Mouse (Mus musculus): ENCODE data around the gene Galnt15.
A peak's percentile ranks its signal among the peaks of the same experiment; 100 is the strongest.

The Galnt15 gene

DNA sequence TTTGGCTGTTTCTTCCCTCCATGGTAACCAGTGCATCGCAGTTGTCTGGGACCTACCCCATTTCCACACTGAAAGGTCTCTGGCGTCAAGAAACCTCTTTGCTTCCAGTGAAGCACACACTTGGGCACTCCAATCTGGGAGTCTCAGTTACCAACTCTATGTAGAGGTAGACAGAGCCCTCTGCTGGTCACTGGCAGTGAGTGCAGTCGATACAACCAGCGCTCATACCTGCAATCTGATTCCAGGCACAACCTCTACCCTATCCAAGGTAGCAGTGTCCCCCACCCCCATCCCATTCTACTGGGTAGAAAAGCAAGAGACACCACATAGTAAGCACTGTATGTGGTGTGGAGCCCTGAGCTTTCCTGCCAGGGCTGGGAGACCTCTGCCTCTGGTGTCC lies 3.7 kb downstream of the Galnt15 start:
- DNase-seq (ENCODE audit: low read depth, low spot score) = peak; percentile 44

DNA sequence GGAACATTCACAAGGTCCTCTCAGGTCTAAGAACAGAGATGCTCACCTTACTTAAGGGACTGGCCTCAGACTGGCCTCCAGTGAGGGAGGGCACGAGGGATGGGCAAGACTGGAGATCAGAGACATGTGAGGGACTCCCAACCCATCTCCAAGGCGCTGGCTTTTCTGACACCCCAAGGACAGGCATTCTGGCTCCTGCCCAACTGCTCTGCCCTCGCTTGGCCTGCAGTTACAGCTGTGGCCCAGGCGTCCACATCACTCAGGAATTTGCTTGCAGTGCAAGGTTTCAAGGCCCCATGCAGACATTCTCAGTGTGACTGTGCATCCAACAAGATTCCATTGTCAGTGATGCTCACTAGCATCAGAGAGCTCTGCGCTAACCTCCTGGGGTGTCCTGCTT lies 7.7 kb downstream of the Galnt15 start:
- DNase-seq (ENCODE audit: low read depth, low spot score) = no peak

DNA sequence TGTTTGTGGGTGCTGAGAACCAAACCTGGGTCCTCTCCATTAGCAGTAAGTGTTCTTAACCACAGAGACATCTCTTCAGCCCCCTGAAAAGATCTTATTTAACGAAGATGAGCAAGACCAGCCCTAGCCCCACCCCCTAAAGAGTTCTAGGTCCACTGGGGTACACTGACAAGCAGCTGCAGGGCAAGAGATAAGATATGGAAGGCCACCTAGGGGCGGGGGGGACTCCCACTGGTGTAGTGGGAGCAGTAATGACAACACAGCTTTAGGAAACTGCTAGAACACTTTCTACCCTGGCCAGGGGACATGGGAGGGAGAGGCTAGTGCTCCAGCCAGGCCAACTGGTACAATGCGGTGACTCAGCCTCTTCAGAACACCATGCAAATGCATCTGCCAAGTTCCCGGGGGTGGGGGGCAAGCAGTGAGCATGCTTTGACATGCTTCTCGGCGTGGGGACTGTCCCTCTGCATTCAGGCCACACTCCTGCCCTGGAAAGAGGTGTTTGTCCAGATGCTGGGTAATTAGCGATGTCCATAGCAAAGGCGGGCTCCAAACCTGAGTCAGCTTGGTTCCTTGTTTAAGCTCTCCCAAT lies 9.0 kb downstream of the Galnt15 start:
- no peak for DNase-seq (ENCODE audit: low read depth, low spot score)

DNA sequence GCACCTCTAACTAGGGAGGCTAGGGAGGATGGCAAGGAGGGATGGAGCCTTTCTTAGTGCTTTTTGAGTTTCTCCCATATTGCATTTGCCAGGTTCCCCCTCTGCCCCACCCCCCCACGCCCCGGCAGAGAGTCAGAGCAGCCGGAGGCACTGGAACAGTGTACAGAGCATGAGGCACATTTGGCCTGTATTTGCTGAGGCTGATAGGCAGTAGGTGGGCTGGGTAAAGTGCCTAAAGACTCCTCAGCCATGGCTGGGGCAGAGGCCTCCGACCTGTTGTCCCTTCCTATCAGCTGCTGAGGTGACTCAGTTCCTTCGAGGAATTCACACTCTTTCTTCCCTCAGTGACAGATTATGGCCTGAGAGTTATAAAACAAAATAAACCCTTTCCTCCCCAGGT lies 13.3 kb downstream of the Galnt15 start:
- no peak for DNase-seq (ENCODE audit: low read depth, low spot score)

DNA sequence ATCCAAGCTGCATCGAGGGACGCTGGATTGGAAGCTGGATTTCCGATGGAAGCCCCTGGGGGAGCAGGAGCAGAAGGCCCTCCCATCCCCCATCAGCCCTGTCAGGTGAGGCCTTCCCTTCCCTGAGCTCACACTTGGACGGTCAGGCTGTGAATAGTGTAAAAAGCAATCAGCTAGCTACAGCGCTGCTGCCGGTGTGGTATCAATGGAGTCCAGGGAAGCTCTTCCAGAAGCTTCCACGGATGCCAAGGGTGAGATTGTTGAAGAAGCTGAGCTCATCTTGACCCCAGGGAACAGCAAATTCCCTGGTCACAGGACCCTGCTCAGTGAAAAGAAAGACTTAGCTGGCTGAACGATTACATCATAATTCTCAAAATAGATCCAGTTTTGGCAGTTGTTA lies 17.6 kb downstream of the Galnt15 start:
- DNase-seq (ENCODE audit: low read depth, low spot score) = no peak

DNA sequence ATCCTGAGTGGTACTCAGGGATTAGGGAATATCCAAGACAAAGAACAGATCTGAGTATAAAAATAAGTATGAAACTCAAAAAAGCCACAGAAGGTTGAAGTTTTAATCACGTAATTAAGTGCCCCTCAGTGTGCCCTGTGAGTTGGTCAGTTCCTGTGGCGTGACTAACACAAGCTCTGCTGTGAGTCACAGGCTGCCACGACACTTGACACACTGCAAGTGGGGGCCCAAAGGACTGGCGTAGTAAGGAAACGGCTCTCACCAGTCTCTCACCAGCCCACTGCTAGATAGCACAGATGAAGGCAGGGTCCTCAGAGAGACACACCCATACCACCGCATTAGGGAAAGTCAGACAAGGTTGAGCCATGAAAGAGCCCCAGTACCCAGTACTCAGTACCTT lies 21.4 kb downstream of the Galnt15 start:
- DNase-seq (ENCODE audit: low read depth, low spot score) = no peak

DNA sequence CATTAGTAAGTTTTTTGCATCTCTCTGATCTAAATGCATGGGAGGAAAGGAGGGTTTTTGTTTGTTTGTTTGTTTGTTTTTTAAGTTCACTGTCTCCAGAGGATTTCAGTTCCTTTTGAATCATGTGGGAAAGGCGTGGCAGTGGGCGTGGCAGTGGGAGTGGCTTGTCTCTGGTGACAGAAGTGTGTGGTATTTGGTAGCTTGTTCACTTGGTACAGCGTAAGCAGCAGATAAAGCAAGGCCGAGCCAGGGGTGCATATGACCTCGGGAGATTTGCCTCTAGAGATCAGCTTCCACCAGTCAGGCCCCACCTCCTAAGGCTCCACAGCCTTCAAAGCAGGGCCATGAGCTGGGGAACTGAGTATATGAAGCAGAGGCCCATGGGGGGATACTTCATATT lies 25.1 kb downstream of the Galnt15 start:
- no peak for DNase-seq (ENCODE audit: low read depth, low spot score)

DNA sequence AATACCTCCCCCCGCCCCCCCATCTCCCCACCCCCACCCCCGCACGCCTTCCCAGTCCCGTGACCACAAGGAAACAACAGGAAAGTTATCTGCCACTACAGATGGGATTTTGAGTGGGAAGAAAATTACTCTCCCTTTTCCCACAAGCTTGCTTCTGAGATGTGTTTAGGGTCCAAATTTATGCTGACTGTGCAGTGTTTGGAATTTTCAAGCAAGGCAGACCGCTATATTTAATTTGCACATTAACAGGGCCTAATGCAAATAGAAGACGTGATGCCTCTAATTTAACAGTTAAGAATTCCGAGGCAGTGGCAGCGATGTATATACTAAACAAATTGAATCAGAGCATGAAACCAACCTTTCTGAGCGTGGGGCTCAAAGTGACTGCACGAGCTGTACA lies 26.0 kb downstream of the Galnt15 start:
- no peak for DNase-seq (ENCODE audit: low read depth, low spot score)

DNA sequence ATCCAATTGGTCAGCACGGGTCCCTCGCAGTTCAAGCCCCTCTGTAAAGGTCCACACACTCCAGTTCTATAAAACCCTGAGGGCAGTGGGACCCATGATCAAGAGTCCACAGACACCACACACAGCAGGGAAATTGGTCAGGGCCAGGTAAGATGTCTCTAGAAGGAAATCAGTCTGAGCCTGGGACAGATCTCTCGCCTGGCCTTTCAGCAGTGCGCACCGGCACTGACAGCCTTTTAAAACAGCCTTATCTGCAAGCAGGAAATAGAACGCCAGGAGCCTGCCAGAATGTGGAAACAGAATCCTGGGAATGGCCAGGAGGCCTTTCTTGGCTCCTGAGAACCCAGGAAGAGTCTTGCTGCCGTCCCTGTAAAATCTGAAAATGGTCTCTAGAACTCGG lies 27.0 kb downstream of the Galnt15 start:
- no peak for DNase-seq (ENCODE audit: low read depth, low spot score)

DNA sequence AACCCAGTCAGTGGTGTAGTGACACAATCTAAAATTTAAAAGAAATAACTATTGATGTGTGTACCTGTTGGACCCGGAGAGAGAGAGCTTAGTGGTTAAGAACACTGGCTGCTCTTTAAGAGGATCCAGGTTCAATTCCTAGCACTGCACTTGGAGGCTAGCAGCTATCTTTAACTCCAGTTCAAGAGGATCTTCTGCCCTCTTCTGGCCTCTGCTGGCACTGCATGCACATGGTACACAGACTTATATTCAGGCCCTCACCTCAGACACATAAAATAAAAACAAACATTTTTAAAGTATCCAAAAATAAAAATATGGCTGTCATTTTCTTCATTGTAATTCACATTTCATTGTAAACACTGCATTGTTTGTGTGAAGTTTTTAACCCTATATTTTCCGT lies 27.9 kb downstream of the Galnt15 start:
- DNase-seq (ENCODE audit: low read depth, low spot score) = no peak

DNA sequence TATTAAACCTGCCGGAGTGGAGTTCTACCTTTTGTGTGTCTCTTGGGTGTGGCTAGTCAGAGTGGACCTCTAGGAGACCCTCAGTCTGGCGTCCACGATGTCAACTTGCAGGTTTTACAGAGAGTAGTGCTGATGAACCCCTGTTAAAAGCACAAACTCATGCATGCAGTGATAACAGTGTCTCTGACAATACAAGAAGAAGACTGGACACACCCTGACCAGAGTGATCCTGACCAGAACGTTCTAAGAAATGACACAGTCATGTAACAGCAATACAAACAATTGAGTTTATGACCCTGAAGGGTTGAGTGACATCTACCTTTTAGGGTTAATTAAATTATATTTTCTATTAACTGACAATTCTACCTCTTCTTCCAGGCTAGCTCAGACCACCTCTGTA lies 28.9 kb downstream of the Galnt15 start:
- DNase-seq (ENCODE audit: low read depth, low spot score) = no peak

DNA sequence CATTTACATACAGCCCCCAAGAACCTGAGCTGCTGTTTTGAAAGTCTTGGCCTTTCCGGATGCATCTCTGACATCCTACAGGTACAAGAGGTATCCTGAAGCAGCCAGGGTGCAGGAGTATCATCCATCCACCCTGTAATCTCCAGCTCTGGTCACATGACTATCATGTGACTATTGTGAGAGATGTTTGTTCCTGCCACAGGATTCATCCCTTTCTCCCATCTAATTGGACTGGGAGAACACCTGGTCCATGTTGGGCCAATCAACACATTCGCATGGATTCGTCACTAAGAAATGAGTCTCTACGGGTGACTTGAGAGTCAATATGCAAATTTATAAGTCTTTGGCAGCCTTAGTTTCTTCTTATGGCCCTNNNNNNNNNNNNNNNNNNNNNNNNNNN lies 32.6 kb downstream of the Galnt15 start:
- no peak for DNase-seq (ENCODE audit: low read depth, low spot score)

DNA sequence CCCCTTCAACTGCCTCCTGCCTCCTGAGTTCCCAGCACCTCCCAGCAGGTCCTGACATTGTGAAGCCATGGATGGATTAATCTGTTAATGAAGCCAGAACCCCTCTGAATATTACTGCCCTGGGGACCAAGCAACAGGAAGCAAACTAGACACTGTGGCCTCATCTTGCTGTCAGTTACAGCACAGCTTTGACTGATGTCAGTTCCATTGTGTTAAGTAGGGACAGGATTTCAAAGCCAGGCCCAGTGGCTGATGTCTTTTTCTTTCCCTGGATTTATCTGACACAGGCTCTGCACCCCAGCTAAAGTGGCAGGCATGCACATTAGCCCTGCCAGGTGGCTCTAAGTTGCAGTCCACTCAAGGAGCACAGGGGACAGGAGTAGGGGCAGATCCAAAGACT lies 44.0 kb downstream of the Galnt15 start:
- DNase-seq (ENCODE audit: low read depth, low spot score) = no peak

DNA sequence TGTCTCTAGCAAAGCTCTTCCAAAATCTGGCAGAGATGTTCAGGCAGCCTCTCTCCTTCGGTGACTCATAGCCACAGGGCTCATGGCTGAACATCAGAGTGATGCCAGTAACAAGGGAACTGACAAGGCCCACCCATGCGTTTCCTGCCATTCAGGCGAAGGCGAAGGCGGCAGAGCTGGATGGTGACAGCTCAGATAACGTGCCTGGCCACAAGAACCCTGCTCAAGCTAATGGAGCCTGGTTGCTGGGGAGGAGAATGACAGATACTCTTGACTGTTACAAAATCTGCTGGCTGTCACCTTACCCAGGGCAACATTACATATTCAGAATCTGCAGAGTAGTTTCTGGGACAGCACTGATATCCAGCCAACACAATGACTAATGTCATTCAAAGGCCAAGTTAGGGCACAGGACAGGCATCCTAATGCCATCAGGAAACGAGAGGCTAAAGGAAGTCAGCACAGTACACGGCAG lies 44.5 kb downstream of the Galnt15 start:
- no peak for DNase-seq (ENCODE audit: low read depth, low spot score)

DNA sequence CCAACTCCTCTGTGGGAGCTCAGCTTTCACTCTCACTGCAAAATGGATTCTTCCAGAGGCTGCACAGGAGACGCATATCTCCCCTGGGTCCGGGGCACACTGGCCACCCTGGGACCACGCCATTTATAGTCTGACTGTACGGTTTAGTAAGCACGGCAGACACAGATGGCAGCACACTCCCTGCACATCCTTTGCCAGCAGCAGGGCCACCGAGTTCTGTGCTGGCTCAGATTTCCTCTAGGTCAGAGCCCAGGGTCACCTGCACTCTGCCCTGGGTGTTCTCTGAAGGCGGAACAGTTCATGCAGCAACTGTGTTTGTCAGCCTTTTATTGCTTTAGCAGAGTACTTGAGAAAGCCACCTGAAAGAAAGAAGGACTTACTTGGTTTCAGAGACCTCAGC lies 45.1 kb downstream of the Galnt15 start:
- no peak for DNase-seq (ENCODE audit: low read depth, low spot score)

DNA sequence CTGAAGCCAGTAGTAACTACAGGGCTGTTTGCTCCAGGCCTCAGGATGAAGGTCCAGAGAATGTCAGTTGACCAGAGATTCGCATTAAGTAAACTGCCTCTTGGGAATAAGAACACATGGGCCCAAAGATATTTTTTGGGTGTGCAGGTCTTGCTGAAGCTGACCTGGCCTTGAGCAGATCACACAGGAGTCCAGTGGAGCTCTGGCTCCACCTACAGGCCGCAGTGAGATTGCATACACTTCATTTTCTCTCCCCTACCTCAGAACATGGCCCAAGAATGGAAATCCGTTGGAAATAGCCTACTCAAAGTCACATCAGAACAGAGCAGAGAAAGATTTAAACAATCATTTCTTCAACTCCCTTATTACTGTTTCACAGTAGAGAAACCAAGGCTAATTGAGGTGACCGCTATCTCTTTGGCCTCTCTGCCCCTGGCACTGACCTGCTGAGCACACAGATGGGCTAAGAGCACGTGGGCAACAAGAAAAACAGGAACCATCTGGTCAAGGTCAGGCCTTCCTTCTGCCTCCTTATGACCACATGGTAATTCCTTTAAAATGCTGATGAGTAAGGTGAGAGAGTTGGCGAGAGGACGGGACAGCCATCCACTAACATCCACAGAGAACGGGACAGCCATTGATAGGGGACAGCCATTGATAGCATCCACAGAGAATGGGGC lies 48.2 kb downstream of the Galnt15 start:
- DNase-seq (ENCODE audit: low read depth, low spot score) = peak; percentile 63

DNA sequence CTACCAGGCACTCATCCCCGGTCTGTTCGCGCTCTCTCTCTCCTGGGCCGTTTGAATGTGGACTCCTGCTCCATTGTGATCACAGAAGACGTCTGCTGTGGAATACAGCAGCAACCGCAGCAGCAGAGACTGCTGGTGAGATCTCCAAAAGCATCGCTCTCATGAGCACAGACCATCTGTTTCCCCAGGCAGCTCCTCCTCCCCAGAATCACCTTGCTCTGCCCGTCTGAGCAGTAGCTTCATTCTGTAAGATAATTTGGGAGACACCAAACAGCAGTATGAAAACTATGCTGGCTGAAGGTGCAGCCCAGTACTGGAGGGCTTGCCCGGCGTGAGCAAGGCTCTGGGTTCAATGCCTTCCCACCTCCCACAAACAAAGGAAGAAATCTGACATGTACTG lies 52.2 kb downstream of the Galnt15 start:
- no peak for DNase-seq (ENCODE audit: low read depth, low spot score)

DNA sequence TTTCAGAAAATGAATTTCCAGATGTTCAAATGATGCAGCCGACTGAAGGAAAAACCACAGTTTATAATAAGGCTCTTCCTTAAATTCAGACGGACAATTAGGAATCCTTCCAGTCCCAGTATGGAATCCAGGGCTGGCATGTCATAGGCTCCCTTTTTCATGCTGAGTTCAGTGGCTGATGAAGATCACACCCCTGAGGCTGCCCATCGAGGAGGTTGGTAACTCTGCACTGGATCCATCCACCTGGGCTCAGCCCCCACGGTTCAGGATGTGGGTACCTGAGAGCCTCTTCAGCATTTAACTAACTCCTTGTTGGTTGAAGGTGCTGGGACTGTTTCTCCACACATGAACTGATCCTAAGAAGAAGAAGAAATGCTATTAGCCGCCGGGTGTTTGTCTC lies 54.1 kb downstream of the Galnt15 start:
- DNase-seq (ENCODE audit: low read depth, low spot score) = no peak

DNA sequence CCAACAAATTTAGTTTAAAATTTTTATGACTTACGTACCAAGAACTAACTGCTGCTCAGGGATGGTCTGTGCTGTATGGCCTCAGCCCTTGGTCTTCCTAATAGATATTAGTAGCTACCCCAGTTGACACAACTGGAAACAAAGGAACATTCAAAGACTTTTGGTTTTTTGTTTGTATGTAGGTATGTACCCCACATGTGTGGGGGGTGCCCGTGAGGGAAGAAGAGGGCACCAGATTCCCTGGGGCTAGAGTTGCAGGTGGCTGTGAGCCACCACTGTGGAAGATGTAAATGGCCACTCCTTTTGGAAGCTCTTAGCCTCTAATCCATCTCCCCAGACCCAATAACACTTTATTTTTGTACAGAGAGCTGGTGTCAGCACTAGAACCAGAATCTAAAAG lies 54.7 kb downstream of the Galnt15 start:
- DNase-seq (ENCODE audit: low read depth, low spot score) = no peak

DNA sequence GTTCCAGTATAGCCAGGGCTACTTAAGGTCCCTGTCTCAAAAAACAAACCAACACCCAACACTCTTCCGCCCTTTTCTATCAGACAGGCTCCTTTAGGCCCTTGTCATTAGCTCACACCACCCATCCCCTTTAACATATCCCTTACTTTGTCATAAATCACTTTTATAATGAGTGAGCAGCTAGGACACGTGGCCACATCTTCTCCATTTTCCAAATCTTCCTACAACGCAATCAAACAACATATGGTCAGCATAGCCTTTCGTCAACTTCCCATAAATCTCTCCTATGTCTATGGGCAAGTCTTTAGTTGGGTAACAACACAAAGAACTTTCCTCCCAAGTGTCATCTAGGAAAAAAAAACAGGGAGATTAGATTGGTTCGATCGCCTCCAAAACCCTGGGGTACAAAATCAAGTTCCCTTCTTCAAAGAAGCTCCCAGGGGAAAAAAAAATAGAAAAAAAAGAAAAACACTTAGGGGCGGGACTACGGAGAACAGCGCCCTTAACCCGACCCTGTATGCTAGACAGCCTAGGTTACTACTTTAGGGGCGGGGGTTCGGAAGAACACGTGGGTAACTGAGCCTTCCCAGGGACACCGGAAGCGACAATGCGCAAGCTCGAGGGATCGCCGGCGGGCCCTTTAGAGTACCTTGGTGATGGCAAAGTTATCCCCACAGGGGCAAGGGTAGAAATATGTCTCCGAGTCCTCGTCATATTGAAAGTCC lies 56.1 kb downstream of the Galnt15 start, which contains the start of gene Oxnad1:
Gene Oxnad1, plus strand, starts transcription at position 614 of the 725 bp plus-strand sequence.
- peak; percentile 93 for DNase-seq (ENCODE audit: low read depth, low spot score)

DNA sequence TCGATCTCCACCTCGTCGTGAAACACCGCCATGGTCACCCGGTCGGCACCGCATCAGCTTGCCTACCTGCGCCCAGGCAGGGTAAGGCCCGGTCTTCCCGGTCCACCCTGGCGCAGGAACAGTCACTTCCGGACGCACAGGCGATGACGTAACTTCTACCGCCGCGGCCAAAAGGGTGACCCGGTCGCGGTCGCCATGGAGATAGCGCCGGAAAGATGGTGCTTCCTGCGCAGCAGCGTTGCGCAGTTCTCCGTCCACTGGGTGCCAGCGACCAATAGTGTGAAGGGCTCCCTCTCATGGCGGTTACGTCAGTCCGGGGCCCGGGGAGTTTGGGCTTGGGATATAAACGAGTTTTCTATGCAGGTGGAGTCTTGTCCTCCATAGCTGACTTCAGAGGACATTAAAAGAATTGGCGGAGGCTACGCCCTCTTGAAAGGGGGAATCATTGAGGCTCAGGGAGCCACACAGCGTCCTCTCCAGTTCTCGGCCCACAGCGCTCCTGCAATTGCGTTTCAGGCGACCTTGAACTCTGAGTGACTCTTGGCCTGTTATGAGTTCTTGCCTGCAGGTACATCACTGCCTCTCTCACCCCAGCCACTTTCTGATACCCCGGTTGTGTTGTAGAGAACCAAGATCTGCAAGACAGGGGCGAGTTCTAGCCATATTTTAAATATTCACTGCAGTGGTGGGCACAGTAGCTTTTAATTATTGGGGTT lies 56.9 kb downstream of the Galnt15 start, which contains the start of gene Dph3:
Gene Dph3, minus strand, starts transcription at position 244 of the 716 bp plus-strand sequence.
- peak; percentile 97 for DNase-seq (ENCODE audit: low read depth, low spot score)

DNA sequence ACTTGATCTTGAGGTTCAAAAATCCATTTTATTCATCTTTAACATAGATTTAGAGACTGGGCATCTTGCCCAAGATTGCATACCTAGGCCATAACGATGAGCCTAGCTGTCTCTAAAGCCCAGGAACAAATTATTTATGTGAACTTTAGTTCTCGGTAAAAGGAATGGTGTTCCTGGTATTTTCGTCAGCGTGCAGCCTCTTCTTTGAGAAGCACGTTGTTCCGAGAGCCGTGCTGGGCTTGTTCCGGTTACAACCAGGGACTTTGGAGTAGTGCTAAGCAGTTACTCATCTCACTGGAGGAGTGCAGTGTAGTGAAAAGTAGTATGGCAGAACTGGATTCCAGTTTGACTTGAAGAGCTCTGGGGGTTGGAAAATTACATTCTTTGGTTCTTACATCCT lies 57.4 kb downstream of the Galnt15 start:
- DNase-seq (ENCODE audit: low read depth, low spot score) = peak; percentile 24
